In the genomic region with DNA sequence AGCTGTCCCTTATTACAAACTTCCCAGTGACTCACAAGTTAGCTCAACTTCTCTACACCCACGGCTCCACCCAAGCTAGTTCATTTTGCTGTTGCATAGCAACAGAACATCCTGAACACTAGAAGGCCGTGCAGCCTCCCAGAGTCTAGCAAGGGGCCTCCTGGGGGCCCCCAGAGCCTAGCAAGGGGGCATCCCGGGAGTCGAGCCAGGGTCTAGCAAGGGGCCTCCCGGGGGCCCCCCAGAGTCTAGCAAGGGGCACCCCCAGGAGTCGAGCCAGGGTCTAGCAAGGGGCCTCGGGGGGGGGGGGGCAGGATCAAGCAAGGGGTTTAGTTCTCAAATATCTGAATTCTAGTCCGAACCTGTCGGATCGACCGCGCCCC, we compare ENCODE assay signal across 8 mouse cellular contexts. TPM values are rescaled to one million over a fixed set of nuclear protein-coding genes. Genes with fewer than 3 reads are reported as not detected.
A peak's percentile ranks its signal among the peaks of the same experiment; 100 is the strongest.
DNase-seq lines count a peak whose midpoint lies in the region; ATAC-seq and TF ChIP-seq lines count a peak whose summit lies in the region.

No protein-coding gene starts in this region.

- TF ChIP-seq POLR2A in kidney, adult 2 months (IDR thresholded peaks at IDR 0.05; ENCODE audit: low read depth, low read length) = no peak

- peak overlapping the region; percentile 84 for H3K4me3 ChIP-seq in embryonic facial prominence, embryonic 10.5 days
- peak overlapping the region; percentile 58 for H3K4me3 ChIP-seq in kidney, adult 2 months (ENCODE audit: insufficient read depth, low read depth, low read length)
- H3K4me3 ChIP-seq in midbrain, postnatal 0 days (ENCODE audit: low read depth, low read length) = peak overlapping the region; percentile 66

- peak overlapping the region; percentile 81 for H3K4me2 ChIP-seq in midbrain, postnatal 0 days (ENCODE audit: low read depth, low read length, poor library complexity, severe bottlenecking)

- no peaks in the 10 kb centered on the region for H3K27me3 ChIP-seq in embryonic facial prominence, embryonic 10.5 days (replicated peaks; ENCODE audit: low read depth, poor library complexity, severe bottlenecking)
- H3K27me3 ChIP-seq in kidney, adult 2 months (replicated peaks; ENCODE audit: control insufficient read depth, insufficient read depth, low read length) = no peaks in the 10 kb centered on the region
- no peaks in the 10 kb centered on the region for H3K27me3 ChIP-seq in midbrain, postnatal 0 days (ENCODE audit: insufficient read depth, low read length)

- WGBS in embryonic facial prominence, embryonic 10.5 days = 1% methylated on average over 12 of the region's 12 CpGs
- under 1% methylated on average over 12 of the region's 12 CpGs for WGBS in kidney, adult 2 months
- under 1% methylated on average over 12 of the region's 12 CpGs for WGBS in midbrain, postnatal 0 days

- H3K27ac ChIP-seq in embryonic facial prominence, embryonic 10.5 days (replicated peaks) = peak overlapping the region; percentile 96
- peak overlapping the region; percentile 64 for H3K27ac ChIP-seq in kidney, adult 2 months (ENCODE audit: insufficient read depth, low read depth, low read length)
- peak overlapping the region; percentile 91 for H3K27ac ChIP-seq in midbrain, postnatal 0 days (ENCODE audit: low read depth, low read length)

- peaks cover 10% of the 10 kb centered on the region for H3K4me1 ChIP-seq in embryonic facial prominence, embryonic 10.5 days
- no peaks in the 10 kb centered on the region; the same call in 1 of the 2 replicates for H3K4me1 ChIP-seq in kidney, adult 2 months (ENCODE audit: control insufficient read depth, insufficient read depth, low read length)
- no peaks in the 10 kb centered on the region for H3K4me1 ChIP-seq in midbrain, postnatal 0 days (ENCODE audit: insufficient read depth, low read length)

- H3K9ac ChIP-seq in midbrain, postnatal 0 days (replicated peaks; ENCODE audit: low read length, poor library complexity, severe bottlenecking) = peak overlapping the region; percentile 63

- no peak for TF ChIP-seq CTCF in kidney, adult 2 months (conservative IDR thresholded peaks at IDR 0.05; ENCODE audit: insufficient read depth, insufficient read length, low read depth, low read length)
- TF ChIP-seq CTCF in midbrain, postnatal 0 days (IDR thresholded peaks at IDR 0.05) = no peak

- ATAC-seq in midbrain, postnatal 0 days (ENCODE audit: low FRiP score) = peak; percentile 45

- H3K36me3 ChIP-seq in embryonic facial prominence, embryonic 10.5 days (replicated peaks) = peaks cover 33% of the 10 kb centered on the region
- peaks cover 11% of the 10 kb centered on the region for H3K36me3 ChIP-seq in kidney, adult 2 months (ENCODE audit: control insufficient read depth, insufficient read depth, low read length)
- H3K36me3 ChIP-seq in midbrain, postnatal 0 days (ENCODE audit: insufficient read depth, low read length) = peaks cover 9% of the 10 kb centered on the region

- DNase-seq in 3134 (ENCODE audit: extremely low read depth, insufficient read length, low spot score) = peak; percentile 87
- DNase-seq in adipocyte (ENCODE audit: low spot score) = peak; percentile 85
- peak; percentile 86 for DNase-seq in embryonic facial prominence, embryonic 10.5 days (ENCODE audit: low spot score)
- peak; percentile 99 for DNase-seq in heart, adult 11 months
- DNase-seq in kidney, adult 2 months = peak; percentile 66
- peak; percentile 77 for DNase-seq in liver
- peak; percentile 78 for DNase-seq in midbrain, postnatal 0 days (ENCODE audit: low spot score)
- peak; percentile 18 to 37 for DNase-seq in spleen, postnatal 14 days (ENCODE audit: low spot score in 2 of 2)

- no peaks in the 10 kb centered on the region for H3K9me3 ChIP-seq in embryonic facial prominence, embryonic 10.5 days
- H3K9me3 ChIP-seq in midbrain, postnatal 0 days (ENCODE audit: low read length) = no peaks in the 10 kb centered on the region

RNA-seq across cellular contexts. Expression of a gene that starts 0.8 kb away (rescaled TPM):
- 287 and 300 TPM in 2 replicates for polyA plus RNA-seq in embryonic facial prominence, embryonic 10.5 days (2016; fragmentation: Nextera tagmentation; extraction: Ambion mirVana)
- 34.7 and 46.9 TPM in 2 replicates for polyA plus RNA-seq in kidney, adult 2 months (2012; rRNA removed)
- total RNA-seq in midbrain, postnatal 0 days (2014; rRNA removed) = 42.7 and 48.9 TPM in 2 replicates
- polyA plus RNA-seq in midbrain, postnatal 0 days (2015; fragmentation: Nextera tagmentation; extraction: Ambion mirVana) = 183 TPM in 2 replicates

RNA-seq across cellular contexts. Expression of a gene that starts 38.8 kb away (rescaled TPM):
- polyA plus RNA-seq in embryonic facial prominence, embryonic 10.5 days (2016; fragmentation: Nextera tagmentation; extraction: Ambion mirVana) = 0.40 and 1.6 TPM in 2 replicates
- polyA plus RNA-seq in kidney, adult 2 months (2012; rRNA removed) = 0.27 and 0.54 TPM in 2 replicates
- 0.33 and 1.6 TPM in 2 replicates for total RNA-seq in midbrain, postnatal 0 days (2014; rRNA removed)
- 0.33 and 0.39 TPM in 2 replicates for polyA plus RNA-seq in midbrain, postnatal 0 days (2015; fragmentation: Nextera tagmentation; extraction: Ambion mirVana)

Comparison
In these comparisons a context has a peak if more than half of its experiments do, and no peak if none do; other contexts are left out.
1. Peak in every context shown above with its lines: DNase-seq, ATAC-seq, H3K4me3 ChIP-seq and H3K27ac ChIP-seq.
2. DNase-seq: peak in every context shown above with its lines; median percentile 99 in heart, adult 11 months; 87 in 3134; 86 in embryonic facial prominence, embryonic 10.5 days; 85 in adipocyte; 78 in midbrain, postnatal 0 days; 77 in liver; 66 in kidney, adult 2 months; 28 in spleen, postnatal 14 days.